Mouse (Mus musculus): Measurements from ENCODE around the gene Tmc8.

GRCm38 (mm10) chr11:117751544-117751943 lies 30.3 kb upstream of the Tmc8 start:
- no peak for TF ChIP-seq CTCF (conservative IDR thresholded peaks at IDR 0.05; ENCODE audit: insufficient read depth, insufficient read length, low read depth, low read length)
- no peak for TF ChIP-seq POLR2A (IDR thresholded peaks at IDR 0.05; ENCODE audit: low read depth, low read length)

Measured in kidney, adult 2 months (tissue).